Mouse (Mus musculus) right cerebral cortex, postnatal 10 days (tissue): ENCODE measurements at regions not wholly inside any gene's neighbourhood (a gene's known extent, or its start where the extent isn't known, plus 50 kb on each side); places are given as distances from the start of the nearest gene placed in this dataset.
A peak's percentile ranks its signal among the peaks of the same experiment; 100 is the strongest.
"Not testable (repeated sequence)": the region's sequence is repeated elsewhere in the genome, so short reads cannot be mapped to it uniquely, and the experiment has no call there.

ENCODE experiments used
- DNase-seq, 2 experiments: peaks; one replicate each; pipeline ENCODE4 v3.0.0; 2021; ENCODE audit warnings: low spot score in 2 of 2

DNA sequence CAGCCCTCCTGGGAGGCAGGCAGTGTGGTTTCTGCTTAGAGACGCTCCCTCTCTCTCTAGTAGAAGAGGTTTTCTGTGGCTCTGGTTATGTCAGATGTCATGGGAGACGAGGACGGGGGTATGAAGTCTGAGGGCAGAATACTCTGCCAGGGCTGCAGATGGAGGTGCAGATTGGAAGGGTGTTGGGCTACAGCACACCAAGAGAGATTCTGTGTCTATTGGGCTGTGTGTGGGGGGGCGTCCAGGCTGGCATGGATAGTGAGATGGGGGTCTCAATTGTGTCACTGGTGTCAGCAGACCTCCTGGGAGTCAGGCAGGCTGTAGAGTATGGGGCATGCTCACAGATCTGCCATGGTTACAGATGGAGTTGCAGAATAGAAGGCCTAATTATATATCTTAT is 1777.3 kb upstream of the Cdh9 start:
- peak; percentile 13 to 17 for DNase-seq

DNA sequence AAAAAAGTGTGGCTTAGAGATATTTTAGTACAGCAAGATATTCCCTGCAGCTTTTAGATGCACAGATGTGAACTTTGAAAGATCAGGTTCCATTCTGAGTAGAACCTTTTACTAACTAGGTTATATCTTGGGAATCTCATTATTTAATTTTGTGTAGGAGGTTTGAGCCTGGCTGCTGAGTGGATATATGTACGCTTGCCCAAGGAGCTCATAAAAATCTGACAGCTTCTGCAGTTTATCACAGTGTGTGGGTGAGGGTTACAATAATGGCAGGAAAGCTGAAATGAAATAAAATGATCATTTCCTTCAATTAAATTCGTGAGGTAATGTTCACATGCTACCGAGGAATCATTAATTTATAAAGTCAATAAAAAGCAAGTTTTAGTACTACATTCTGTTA is 1746.3 kb upstream of the Cdh9 start:
- no peak for DNase-seq

- not testable (repeated sequence) for DNase-seq
Observed at GRCm38 (mm10) chr15:15019352-15019751, 1709.2 kb upstream of the Cdh9 start.
